Mouse (Mus musculus) CD4-positive naive resting alpha-beta T cell, adult 57 days (primary cell): ENCODE results near the gene Olfr1432. TPM values are rescaled to one million over a fixed set of nuclear protein-coding genes. Genes with fewer than 3 reads are reported as not detected.

Experiments used
- total RNA-seq: library from RNA; stranded (reverse); gene quantifications from one replicate; pipeline ENCODE4 v1.2.4, GENCODE M21; 2023

Gene Olfr1432
- not detected for total RNA-seq

DNA sequence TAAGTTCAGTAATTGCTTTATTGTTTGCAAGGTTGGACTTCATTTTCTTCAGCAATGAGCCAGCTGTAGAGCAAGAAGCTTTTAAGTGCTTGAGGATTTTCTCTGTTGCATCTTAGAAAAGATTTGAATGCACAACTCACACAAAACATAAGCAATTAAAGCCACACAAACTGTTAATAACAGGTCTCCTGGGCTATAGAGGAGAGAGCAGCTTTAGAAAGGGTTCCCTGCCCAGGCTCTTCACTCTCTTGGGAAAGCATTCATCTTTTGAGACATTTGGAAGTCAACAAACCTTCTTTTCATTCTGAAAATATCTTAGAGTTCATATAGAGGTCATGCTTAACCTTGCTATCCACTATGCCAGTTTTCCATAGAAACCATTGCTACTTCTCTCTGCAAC, at the start of gene Olfr1432:
Gene Olfr1432, minus strand, starts transcription at position 101 of the 400 bp plus-strand sequence.

DNA sequence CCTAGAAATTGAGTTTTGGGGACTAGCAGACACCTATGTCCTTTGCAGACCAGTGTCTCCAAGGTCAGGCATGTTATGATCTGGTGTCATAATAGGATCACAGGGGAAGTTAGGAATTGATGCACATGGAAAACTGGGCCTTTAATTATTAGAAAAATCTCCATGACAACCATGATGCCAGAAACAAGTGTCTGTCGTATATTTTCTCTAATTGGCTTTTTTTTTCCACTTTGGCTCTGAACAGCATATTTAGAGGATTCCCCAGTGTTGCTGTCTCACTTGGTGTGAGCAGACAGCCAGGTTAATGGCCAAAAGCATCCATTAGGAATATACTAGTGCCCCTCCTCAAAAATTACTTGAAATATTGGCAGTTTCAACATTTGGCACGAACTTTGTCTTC, 47.2 kb upstream of the Olfr1432 start, which contains the start of gene Olfr1434:
Gene Olfr1434, plus strand, starts transcription at position 301 of the 400 bp plus-strand sequence.

DNA sequence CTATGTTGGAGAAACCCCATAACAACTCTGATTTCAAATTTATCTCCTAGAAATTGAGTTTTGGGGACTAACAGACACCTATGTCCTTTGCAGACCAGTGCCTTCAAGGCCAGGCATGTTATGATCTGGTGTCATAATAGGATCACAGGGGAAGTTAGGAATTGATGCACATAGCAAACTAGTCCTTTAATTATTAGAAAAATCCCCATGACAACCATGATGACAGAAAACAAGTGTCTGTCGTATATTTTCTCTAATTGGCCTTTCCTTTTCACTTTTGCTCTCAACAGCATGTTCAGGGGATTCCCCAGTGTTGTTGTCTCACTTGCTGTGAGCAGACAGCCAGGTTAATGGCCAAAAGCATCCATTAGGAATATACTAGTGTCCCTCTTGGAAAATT, 28.3 kb upstream of the Olfr1432 start, which contains the start of gene Olfr235:
Gene Olfr235, plus strand, starts transcription at position 301 of the 400 bp plus-strand sequence.

DNA sequence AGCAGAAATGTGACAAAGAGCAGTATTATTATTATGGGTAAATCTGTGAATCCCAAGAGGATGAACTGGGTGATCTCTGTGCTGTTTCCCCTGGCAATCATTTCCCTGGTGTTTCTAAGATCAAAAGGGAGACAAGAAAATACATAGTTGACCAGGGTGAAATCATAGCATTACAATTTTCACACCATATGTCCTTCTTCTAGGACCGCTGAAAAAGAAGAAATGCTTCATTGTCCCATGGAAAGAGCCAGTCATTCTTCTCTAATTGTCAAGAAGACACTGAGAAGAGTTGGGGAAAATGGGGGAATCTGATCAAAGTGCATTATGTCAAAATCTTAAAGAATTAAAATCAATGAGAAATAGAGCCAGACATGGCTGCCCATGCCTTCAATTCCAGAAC, 9.2 kb upstream of the Olfr1432 start, which contains the start of gene Olfr262:
Gene Olfr262, minus strand, starts transcription at position 101 of the 400 bp plus-strand sequence.

DNA sequence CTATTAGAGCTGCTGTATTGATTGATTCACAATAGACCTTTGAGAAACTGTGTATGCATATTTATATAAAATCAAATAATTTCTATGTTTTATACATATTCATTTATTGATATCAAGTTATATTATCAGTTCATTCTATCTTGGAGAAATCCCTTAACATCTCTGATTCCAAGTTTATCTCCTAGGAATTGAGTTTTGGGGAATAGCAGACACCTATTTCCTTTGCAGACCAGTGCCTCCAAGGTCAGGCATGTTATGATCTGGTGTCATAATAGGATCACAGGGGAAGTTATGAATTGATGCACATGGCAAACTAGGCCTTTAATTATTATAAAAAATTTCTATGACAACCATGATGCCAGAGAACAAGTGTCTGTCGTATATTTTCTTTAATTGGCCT, 32.1 kb downstream of the Olfr1432 start, which contains the start of gene Olfr1431:
Gene Olfr1431, plus strand, starts transcription at position 301 of the 400 bp plus-strand sequence.

Other genes starting within 250 kb of the Olfr1432 start
- not detected for gene Olfr1423, start 191.3 kb downstream of the Olfr1432 start, total RNA-seq
- gene Olfr1424, start 169.9 kb downstream of the Olfr1432 start, total RNA-seq: not detected
- gene Olfr1425, start 154.9 kb downstream of the Olfr1432 start, total RNA-seq: not detected
- not detected for gene Olfr1426, start 140.6 kb downstream of the Olfr1432 start, total RNA-seq
- gene Olfr1427, start 129.3 kb downstream of the Olfr1432 start, total RNA-seq: not detected
- gene Olfr1428, start 116.7 kb downstream of the Olfr1432 start, total RNA-seq: not detected
- not detected for gene Olfr76, start 109.4 kb downstream of the Olfr1432 start, total RNA-seq
- gene Olfr1555-ps1, start 62.5 kb downstream of the Olfr1432 start, total RNA-seq: not detected
- not detected for gene Olfr1431, start 32.0 kb downstream of the Olfr1432 start, total RNA-seq
- not detected for gene Olfr262, start 9.1 kb upstream of the Olfr1432 start, total RNA-seq
- not detected for gene Olfr235, start 28.4 kb upstream of the Olfr1432 start, total RNA-seq
- gene Olfr1434, start 47.3 kb upstream of the Olfr1432 start, total RNA-seq: not detected
- not detected for gene Olfr1436, start 66.5 kb upstream of the Olfr1432 start, total RNA-seq
- gene Olfr1437, start 92.5 kb upstream of the Olfr1432 start, total RNA-seq: not detected
- gene Olfr1438-ps1, start 103.3 kb upstream of the Olfr1432 start, total RNA-seq: not detected
- not detected for gene Olfr1440, start 154.7 kb upstream of the Olfr1432 start, total RNA-seq
- not detected for gene Olfr1441, start 184.8 kb upstream of the Olfr1432 start, total RNA-seq
- not detected for gene Pfpl, start 195.3 kb upstream of the Olfr1432 start, total RNA-seq
- gene Mpeg1, start 228.2 kb upstream of the Olfr1432 start, total RNA-seq: 13.4 TPM